Mouse (Mus musculus) kidney, embryonic 16.5 days (tissue): ENCODE data around the gene Ssbp3. TPM values are rescaled to one million over a fixed set of nuclear protein-coding genes. Genes with fewer than 3 reads are reported as not detected.
A peak's percentile ranks its signal among the peaks of the same experiment; 100 is the strongest.

Experiments used
- ATAC-seq: fragments of 200-750 bp; cut with Nextera tagmentation; 2 replicates; pipeline ENCODE4 v1.8.0; 2017; ENCODE audit warnings: moderate TSS enrichment; ENCODE audit not compliant: low FRiP score, low TSS enrichment
- H3K27ac ChIP-seq: fragments of 300-500 bp; sonication (generic); 2 replicates; pipeline ENCODE4 v1.5.1; 2014; ENCODE audit warnings: low read length
- H3K27me3 ChIP-seq: fragments of 300-500 bp; sonication (generic); 2 replicates; pipeline ENCODE4 v1.6.1; 2014; ENCODE audit warnings: low read length, control low read depth, mixed read lengths; ENCODE audit not compliant: insufficient read depth
- H3K36me3 ChIP-seq: fragments of 300-500 bp; sonication (generic); 2 replicates; pipeline ENCODE4 v1.6.1; 2014; ENCODE audit warnings: low read length, control low read depth, mixed read lengths; ENCODE audit not compliant: insufficient read depth
- H3K4me1 ChIP-seq: fragments of 300-500 bp; sonication (generic); 2 replicates; pipeline ENCODE4 v1.6.1; 2014; ENCODE audit warnings: low read length, control low read depth, mixed read lengths; ENCODE audit not compliant: insufficient read depth
- H3K4me2 ChIP-seq: fragments of 300-500 bp; sonication (generic); replicated peaks from 2 replicates; pipeline ENCODE4 v1.6.1; 2014; ENCODE audit warnings: low read depth, low read length
- H3K4me3 ChIP-seq: fragments of 300-500 bp; sonication (generic); 2 replicates; pipeline ENCODE4 v1.5.1; 2014; ENCODE audit warnings: mild to moderate bottlenecking, low read length
- H3K9ac ChIP-seq: fragments of 300-500 bp; sonication (generic); replicated peaks from 2 replicates; pipeline ENCODE4 v1.6.1; 2014; ENCODE audit warnings: low read length
- H3K9me3 ChIP-seq: fragments of 300-500 bp; sonication (generic); 2 replicates; pipeline ENCODE4 v1.6.1; 2016; ENCODE audit warnings: low read length, control low read depth
- WGBS: fragments of 180-500 bp; shearing (Covaris S2); extraction: QIAGEN DNeasy Blood & Tissue Kit; methylation state at CpG from one replicate; pipeline ENCODE4 v1.1.7; 2014; 5-methylcytosine and 5-hydroxymethylcytosine counted together
- polyA plus RNA-seq: library from polyadenylated mRNA; unstranded; fragments of >200 nt; fragmentation: Nextera tagmentation; extraction: Ambion mirVana; gene quantifications from 2 replicates; pipeline ENCODE4 v1.2.1, GENCODE M21; 2015

Gene Ssbp3
- polyA plus RNA-seq, 1 experiment from 2014 or later, result 79.4 TPM

GRCm38 (mm10) chr4:107063214-107063613 lies 152.7 kb downstream of the Ssbp3 start:
- Histone ChIP-seq H3K36me3 (peaks cover 49% of the 10 kb centered on the region), H3K4me3 (no peak overlapping the region), H3K4me1 (peaks cover 15% of the 10 kb centered on the region), H3K9me3 (no peaks in the 10 kb centered on the region), H3K4me2 (no peak overlapping the region), H3K27me3 (no peaks in the 10 kb centered on the region), H3K9ac (no peak overlapping the region), H3K27ac (no peak overlapping the region)
- 96% methylated on average over 3 of the region's 3 CpGs for whole genome bisulfite sequencing
- no peak for ATAC-seq

DNA sequence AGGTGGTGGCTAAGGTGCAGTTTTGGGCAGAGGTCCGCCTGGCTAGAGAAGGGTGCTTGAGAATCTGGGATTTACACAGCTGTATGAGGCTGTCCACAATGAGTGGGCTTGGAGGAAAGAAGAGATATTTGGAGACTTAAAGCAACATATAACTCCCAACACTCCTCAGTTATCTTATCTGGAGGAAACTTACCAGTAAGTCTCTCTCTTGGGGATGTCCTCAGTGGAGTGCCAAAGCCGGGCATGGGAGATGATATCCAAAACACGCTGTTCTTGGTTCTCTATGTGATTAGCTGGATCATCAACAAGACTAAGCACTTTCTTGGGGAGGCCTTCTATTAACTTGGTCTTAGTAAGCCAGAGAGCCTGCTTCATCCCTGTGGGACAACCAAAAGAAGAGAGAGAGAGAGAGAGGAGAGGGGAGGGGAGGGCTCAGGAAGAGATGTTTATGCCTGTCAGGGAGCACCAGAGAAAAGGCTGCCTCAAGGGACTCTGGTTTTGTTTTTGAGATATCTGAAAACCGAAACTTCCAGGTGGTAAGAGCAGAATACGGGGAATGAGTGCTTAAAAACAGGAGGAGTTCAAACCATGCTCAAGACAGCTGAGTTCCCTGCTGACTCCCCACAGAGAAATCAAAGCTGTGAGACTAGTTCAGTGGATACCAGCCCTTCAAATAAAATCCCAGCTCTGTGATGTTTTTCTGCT lies 154.0 kb downstream of the Ssbp3 start:
- H3K9ac ChIP-seq, result no peak overlapping the region
- H3K4me2 ChIP-seq, result no peak overlapping the region
- no peak for ATAC-seq
- no peaks in the 10 kb centered on the region for H3K27me3 ChIP-seq
- peaks cover 38% of the 10 kb centered on the region for H3K36me3 ChIP-seq
- WGBS, result 87% methylated on average over 5 of the region's 5 CpGs
- no peak overlapping the region for H3K27ac ChIP-seq
- no peak overlapping the region for H3K4me3 ChIP-seq
- H3K4me1 ChIP-seq, result peaks cover 15% of the 10 kb centered on the region
- no peaks in the 10 kb centered on the region for H3K9me3 ChIP-seq

- Histone ChIP-seq H3K9me3 (no peaks in the 10 kb centered on the region), H3K27ac (peak within 1 kb of the TSS; percentile 39; the same call in 1 of the 2 replicates), H3K4me1 (peaks cover 15% of the 10 kb centered on the region), H3K9ac (peak within 1 kb of the TSS; percentile 91), H3K4me3 (peak within 1 kb of the TSS; percentile 86), H3K27me3 (no peaks in the 10 kb centered on the region), H3K36me3 (peaks cover 20% of the 10 kb centered on the region), H3K4me2 (peak within 1 kb of the TSS; percentile 83)
- under 1% methylated on average over 60 of the region's 60 CpGs for WGBS
- ATAC-seq, result peak; percentile 99
Observed at GRCm38 (mm10) chr4:107066252-107067124, 156.0 kb downstream of the Ssbp3 start, which contains the start of the genes Mrpl37 and Cyb5rl. Mrpl37 (minus strand) TSS chr4:107066868. Cyb5rl (plus strand) TSS chr4:107066988.

DNA sequence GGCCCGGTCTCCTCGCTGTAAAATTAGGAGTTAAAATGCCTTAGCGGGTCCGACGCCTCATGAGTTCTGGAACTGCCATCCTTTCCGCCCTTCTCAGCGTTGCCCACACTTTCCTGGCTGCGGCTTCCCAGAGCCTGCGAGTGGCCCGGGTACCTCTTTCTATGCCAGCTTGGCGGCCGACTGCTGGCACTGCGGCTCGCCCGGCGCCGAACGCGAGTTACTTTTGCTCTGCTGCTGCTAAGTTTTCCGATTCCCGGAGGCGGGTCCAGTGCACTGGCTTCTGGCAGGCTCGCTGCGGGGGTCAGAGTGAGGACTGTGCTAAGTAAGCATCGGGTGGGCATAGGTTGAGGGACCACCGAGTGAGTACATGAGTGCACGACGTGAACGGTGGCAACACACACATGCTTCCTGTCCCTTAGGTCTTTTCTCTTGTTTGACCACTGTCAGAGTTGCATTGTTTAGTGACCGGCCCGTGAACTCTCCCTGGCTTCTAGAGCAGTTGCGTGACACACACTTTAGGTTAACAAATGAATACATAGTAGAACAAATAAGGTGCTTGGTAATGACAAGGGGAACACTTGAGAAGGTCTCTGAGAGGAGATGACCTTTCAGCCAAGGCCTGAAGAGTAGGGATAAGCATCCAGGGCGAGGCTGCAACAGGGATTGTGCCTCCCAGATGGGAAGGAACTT lies 156.8 kb downstream of the Ssbp3 start:
- Histone ChIP-seq H3K4me1 (peaks cover 15% of the 10 kb centered on the region), H3K9ac (peak overlapping the region; percentile 69), H3K27me3 (no peaks in the 10 kb centered on the region), H3K36me3 (peaks cover 14% of the 10 kb centered on the region), H3K9me3 (no peaks in the 10 kb centered on the region), H3K27ac (peak overlapping the region; percentile 39; the same call in 1 of the 2 replicates), H3K4me2 (peak overlapping the region; percentile 83), H3K4me3 (peak overlapping the region; percentile 86)
- ATAC-seq, result peak; percentile 60
- WGBS, result 5% methylated on average over 33 of the region's 33 CpGs

DNA sequence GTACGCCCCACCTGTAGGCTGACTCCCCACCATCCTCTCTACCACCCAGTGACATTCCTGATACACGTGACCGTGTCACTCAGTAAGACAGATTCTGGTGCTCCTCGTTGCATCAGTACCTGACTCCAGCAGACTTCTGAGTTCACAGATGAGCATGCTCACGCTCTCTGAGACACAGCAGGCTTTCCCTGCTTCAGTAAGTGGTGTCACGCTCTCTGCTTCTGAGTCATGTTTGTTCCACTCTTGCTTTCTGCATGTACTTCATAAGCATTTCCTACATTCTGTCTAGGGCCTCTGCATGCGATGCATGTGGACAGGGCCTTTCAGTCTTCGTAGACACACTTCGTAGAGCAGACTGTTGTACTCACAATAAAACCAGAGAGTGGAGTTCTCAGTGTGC lies 161.8 kb downstream of the Ssbp3 start:
- H3K4me2 ChIP-seq, result no peak overlapping the region
- H3K9me3 ChIP-seq, result no peaks in the 10 kb centered on the region
- H3K27ac ChIP-seq, result no peak overlapping the region
- no peak overlapping the region for H3K4me3 ChIP-seq
- H3K9ac ChIP-seq, result no peak overlapping the region
- no peak for ATAC-seq
- H3K27me3 ChIP-seq, result no peaks in the 10 kb centered on the region
- H3K4me1 ChIP-seq, result 0 out of 2 replicates have a peak, but pooled peaks cover 5% of the 10 kb centered on the region
- WGBS, result 63% methylated on average over 9 of the region's 9 CpGs
- no peaks in the 10 kb centered on the region for H3K36me3 ChIP-seq

- no peak overlapping the region for H3K27ac ChIP-seq
- no peak overlapping the region for H3K9ac ChIP-seq
- no peaks in the 10 kb centered on the region for H3K4me1 ChIP-seq
- no peak overlapping the region for H3K4me2 ChIP-seq
- WGBS, result 80% methylated on average over 5 of the region's 5 CpGs
- no peak overlapping the region for H3K4me3 ChIP-seq
- ATAC-seq, result no peak
- no peaks in the 10 kb centered on the region for H3K27me3 ChIP-seq
- H3K9me3 ChIP-seq, result no peaks in the 10 kb centered on the region
- no peaks in the 10 kb centered on the region for H3K36me3 ChIP-seq
Observed at GRCm38 (mm10) chr4:107075456-107075855, 165.0 kb downstream of the Ssbp3 start.

GRCm38 (mm10) chr4:107078894-107079293 lies 168.4 kb downstream of the Ssbp3 start:
- no peak for ATAC-seq
- Histone ChIP-seq H3K9me3 (no peaks in the 10 kb centered on the region), H3K27me3 (no peaks in the 10 kb centered on the region), H3K9ac (no peak overlapping the region), H3K4me3 (no peak overlapping the region), H3K4me2 (no peak overlapping the region), H3K36me3 (no peaks in the 10 kb centered on the region), H3K4me1 (no peaks in the 10 kb centered on the region), H3K27ac (no peak overlapping the region)
- WGBS, result 86% methylated on average over 4 of the region's 4 CpGs

DNA sequence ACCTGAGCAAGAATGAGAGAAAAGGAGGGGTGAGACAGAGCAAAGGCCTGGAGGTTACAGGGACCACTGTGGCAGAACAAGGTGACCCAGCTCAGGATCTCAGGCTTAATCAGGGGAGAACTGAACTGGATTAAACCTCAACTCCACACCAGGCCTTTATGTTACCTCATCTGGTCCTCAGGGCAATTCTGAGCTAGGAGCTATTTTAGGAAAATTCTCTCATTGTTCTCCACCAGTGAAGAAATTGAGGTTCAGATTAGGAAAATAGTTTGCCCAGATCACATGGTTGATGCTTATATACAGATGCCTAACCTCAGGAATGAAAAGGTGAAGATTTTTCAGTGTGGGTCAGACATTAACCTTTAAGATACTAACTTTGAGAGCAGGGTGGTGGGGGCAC lies 169.2 kb downstream of the Ssbp3 start:
- ATAC-seq, result no peak
- Histone ChIP-seq H3K4me3 (no peak overlapping the region), H3K27ac (no peak overlapping the region), H3K27me3 (no peaks in the 10 kb centered on the region), H3K4me2 (no peak overlapping the region), H3K9ac (peak overlapping the region; percentile 3; the same call in 1 of the 2 replicates), H3K9me3 (no peaks in the 10 kb centered on the region), H3K4me1 (peaks cover 7% of the 10 kb centered on the region; the same call in 1 of the 2 replicates), H3K36me3 (no peaks in the 10 kb centered on the region)

GRCm38 (mm10) chr4:107082185-107082584 lies 171.7 kb downstream of the Ssbp3 start:
- no peaks in the 10 kb centered on the region for H3K36me3 ChIP-seq
- ATAC-seq, result no peak
- no peak overlapping the region for H3K4me3 ChIP-seq
- 83% methylated on average over 3 of the region's 3 CpGs for WGBS
- H3K9me3 ChIP-seq, result no peaks in the 10 kb centered on the region
- H3K4me1 ChIP-seq, result peaks cover 11% of the 10 kb centered on the region; the same call in 1 of the 2 replicates
- H3K4me2 ChIP-seq, result no peak overlapping the region
- peak overlapping the region; percentile 21; the same call in 1 of the 2 replicates for H3K27ac ChIP-seq
- no peak overlapping the region for H3K9ac ChIP-seq
- no peaks in the 10 kb centered on the region for H3K27me3 ChIP-seq
